Mouse (Mus musculus) heart, embryonic 11.5 days (tissue): ENCODE measurements around the gene Islr2. TPM values are rescaled to one million over a fixed set of nuclear protein-coding genes. Genes with fewer than 3 reads are reported as not detected.

Source experiments
- ATAC-seq: fragments of 200-750 bp; cut with Nextera tagmentation; replicated peaks from 2 replicates; pipeline ENCODE4 v1.8.0; 2017; ENCODE audit warnings: moderate library complexity; ENCODE audit not compliant: insufficient number of reproducible peaks, low FRiP score, low TSS enrichment
- H3K27ac ChIP-seq: fragments of 300-500 bp; sonication (generic); 2 replicates; pipeline ENCODE4 v1.5.1; 2014; ENCODE audit warnings: mild to moderate bottlenecking, low read depth, low read length
- H3K27me3 ChIP-seq: fragments of 300-500 bp; sonication (generic); 2 replicates; pipeline ENCODE4 v1.6.1; 2014; ENCODE audit warnings: mild to moderate bottlenecking, low read length, mixed read lengths; ENCODE audit not compliant: control insufficient read depth, insufficient read depth
- H3K36me3 ChIP-seq: fragments of 300-500 bp; sonication (generic); 2 replicates; pipeline ENCODE4 v1.6.1; 2014; ENCODE audit warnings: mild to moderate bottlenecking, low read length, moderate library complexity, mixed read lengths; ENCODE audit not compliant: control insufficient read depth, insufficient read depth
- H3K4me1 ChIP-seq: fragments of 300-500 bp; sonication (generic); 2 replicates; pipeline ENCODE4 v1.6.1; 2014; ENCODE audit warnings: low read length; ENCODE audit not compliant: control insufficient read depth, insufficient read depth
- H3K4me2 ChIP-seq: fragments of 300-500 bp; sonication (generic); 2 replicates; pipeline ENCODE4 v1.6.1; 2014; ENCODE audit warnings: mild to moderate bottlenecking, moderate library complexity
- H3K4me3 ChIP-seq: fragments of 300-500 bp; sonication (generic); 2 replicates; pipeline ENCODE4 v1.5.1; 2014; ENCODE audit warnings: low read depth, low read length
- H3K9ac ChIP-seq: fragments of 300-500 bp; sonication (generic); 2 replicates; pipeline ENCODE4 v1.6.1; 2014; ENCODE audit warnings: mild to moderate bottlenecking, low read depth, low read length, moderate library complexity
- H3K9me3 ChIP-seq: fragments of 300-500 bp; sonication (generic); replicated peaks from 2 replicates; pipeline ENCODE4 v1.6.1; 2016; ENCODE audit warnings: low read length; ENCODE audit not compliant: control insufficient read depth
- WGBS: fragments of 180-500 bp; shearing (Covaris S2); extraction: QIAGEN DNeasy Blood & Tissue Kit; methylation state at CpG from one replicate; pipeline ENCODE4 v1.1.7; 2014; ENCODE audit not compliant: insufficient replicate concordance; 5-methylcytosine and 5-hydroxymethylcytosine counted together
- microRNA-seq: library from miRNA; unstranded; fragments of <30 nt; microRNA quantifications from one replicate; pipeline ENCODE4, GENCODE M21; 2016; ENCODE audit warnings: borderline number of aligned reads
- polyA plus RNA-seq: library from polyadenylated mRNA; unstranded; fragments of >200 nt; fragmentation: Nextera tagmentation; extraction: Ambion mirVana; gene quantifications from 2 replicates; pipeline ENCODE4 v1.2.1, GENCODE M21; 2014

Islr2 gene
- polyA plus RNA-seq, 1 experiment from 2014 or later, result 0.19 TPM

DNA sequence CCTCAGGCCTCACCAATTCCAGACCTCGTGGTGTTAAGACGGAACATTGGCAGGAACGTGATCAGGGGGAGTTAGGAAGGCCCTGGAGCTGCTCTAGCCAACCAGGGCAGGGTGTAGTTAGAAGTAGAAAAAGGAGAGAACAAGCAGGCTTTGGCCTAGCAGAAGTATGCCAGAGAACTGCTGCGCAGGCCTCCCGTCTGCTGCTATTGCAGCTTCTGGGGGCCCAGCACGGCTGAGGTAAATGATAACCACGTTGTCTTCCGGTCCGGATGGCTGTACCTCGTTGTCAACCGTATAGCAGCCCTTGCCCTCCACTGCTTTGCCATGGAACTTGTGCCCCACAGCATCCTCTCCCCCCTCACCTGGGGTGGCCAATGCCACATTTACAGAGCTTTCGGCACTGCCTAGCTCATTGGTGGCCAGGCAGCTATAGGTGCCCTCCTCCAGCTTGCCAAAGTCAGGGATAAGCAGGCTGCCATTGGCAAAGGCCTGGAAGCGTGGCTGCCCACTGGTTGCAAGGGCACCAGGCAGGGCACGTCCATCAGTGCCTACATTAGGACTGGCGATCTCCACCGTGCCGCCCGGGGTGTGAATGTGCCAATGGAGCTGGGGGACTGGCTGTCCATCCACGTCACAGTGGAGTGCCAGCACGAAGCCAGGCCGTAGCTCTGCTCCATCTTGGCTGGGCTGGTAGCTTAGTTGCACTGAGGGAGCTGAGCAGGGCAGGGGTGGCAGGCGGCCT lies 47.1 kb downstream of the Islr2 start:
- Histone ChIP-seq H3K9ac (no peak overlapping the region), H3K9me3 (no peaks in the 10 kb centered on the region), H3K4me1 (peaks cover 36% of the 10 kb centered on the region), H3K4me2 (no peak overlapping the region), H3K27ac (no peak overlapping the region), H3K36me3 (no peaks in the 10 kb centered on the region), H3K4me3 (no peak overlapping the region), H3K27me3 (no peaks in the 10 kb centered on the region)
- no peak for ATAC-seq
- WGBS, result 78% methylated on average over 22 of the region's 22 CpGs

DNA sequence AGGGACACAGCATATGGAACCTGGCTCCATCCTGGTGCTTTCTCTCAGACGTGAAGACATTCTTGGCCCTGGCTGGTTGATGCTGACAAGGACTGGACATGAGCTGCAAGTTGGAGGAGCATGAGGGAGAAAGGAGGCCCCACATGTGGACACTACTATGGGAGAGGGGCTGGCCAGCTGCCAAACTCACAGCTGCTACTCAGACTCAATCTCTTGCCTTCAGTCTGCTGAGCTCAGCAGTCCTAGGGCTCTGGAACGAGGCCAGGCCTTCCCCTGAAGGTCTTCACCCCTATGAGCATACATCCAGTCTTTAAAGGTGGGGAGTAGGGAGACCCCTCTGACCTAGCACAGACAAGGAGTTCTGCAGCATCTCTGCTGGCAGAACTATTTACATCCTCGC lies 48.8 kb downstream of the Islr2 start:
- H3K9ac ChIP-seq, result no peak overlapping the region
- no peaks in the 10 kb centered on the region for H3K36me3 ChIP-seq
- WGBS, result 30% methylated on average over 3 of the region's 3 CpGs
- H3K4me3 ChIP-seq, result no peak overlapping the region
- no peaks in the 10 kb centered on the region for H3K27me3 ChIP-seq
- H3K27ac ChIP-seq, result no peak overlapping the region
- ATAC-seq, result 0 out of 2 replicates have a peak, but pooled peaks have one; percentile 37
- H3K4me2 ChIP-seq, result no peak overlapping the region
- no peaks in the 10 kb centered on the region for H3K9me3 ChIP-seq
- peaks cover 33% of the 10 kb centered on the region for H3K4me1 ChIP-seq

GRCm38 (mm10) chr9:58153095-58153494 lies 51.0 kb downstream of the Islr2 start:
- Histone ChIP-seq H3K4me3 (no peak overlapping the region), H3K4me1 (peaks cover 12% of the 10 kb centered on the region), H3K27me3 (no peaks in the 10 kb centered on the region; the same call in 1 of the 2 replicates), H3K27ac (no peak overlapping the region), H3K36me3 (no peaks in the 10 kb centered on the region), H3K9ac (no peak overlapping the region), H3K4me2 (no peak overlapping the region), H3K9me3 (no peaks in the 10 kb centered on the region)
- WGBS, result 61% methylated on average over 3 of the region's 3 CpGs
- no peak for ATAC-seq

- no peaks in the 10 kb centered on the region; the same call in 1 of the 2 replicates for H3K27me3 ChIP-seq
- WGBS, result 61% methylated on average over 4 of the region's 4 CpGs
- H3K9me3 ChIP-seq, result no peaks in the 10 kb centered on the region
- H3K4me1 ChIP-seq, result peaks cover 12% of the 10 kb centered on the region
- H3K27ac ChIP-seq, result no peak overlapping the region
- H3K36me3 ChIP-seq, result no peaks in the 10 kb centered on the region
- H3K4me2 ChIP-seq, result no peak overlapping the region
- no peak for ATAC-seq
- no peak overlapping the region for H3K4me3 ChIP-seq
- H3K9ac ChIP-seq, result no peak overlapping the region
These were observed 53.3 kb downstream of the Islr2 start for GRCm38 (mm10) chr9:58150733-58151361.

DNA sequence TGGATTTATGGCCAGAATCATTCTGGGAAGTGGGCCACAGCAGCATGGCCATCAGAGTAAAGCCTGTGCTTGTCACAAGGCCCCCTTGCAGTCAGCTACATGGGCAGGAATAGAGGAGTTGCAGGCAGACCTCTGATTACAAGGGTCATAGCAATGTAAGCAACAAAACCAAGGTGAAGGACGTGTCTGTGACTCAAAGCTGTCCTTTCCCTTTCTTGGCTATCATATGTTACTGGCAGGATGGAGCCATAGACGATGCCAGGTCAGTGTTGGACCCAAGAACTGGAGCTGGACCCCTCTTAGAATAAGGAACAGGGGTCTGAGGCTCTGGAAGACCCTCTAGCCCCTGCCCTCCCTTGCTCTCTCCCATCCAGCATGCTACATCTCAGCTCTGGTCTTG lies 55.3 kb downstream of the Islr2 start:
- ATAC-seq, result no peak
- Histone ChIP-seq H3K9ac (no peak overlapping the region), H3K4me3 (no peak overlapping the region), H3K27me3 (peaks cover 3% of the 10 kb centered on the region; the same call in 1 of the 2 replicates), H3K36me3 (no peaks in the 10 kb centered on the region), H3K9me3 (no peaks in the 10 kb centered on the region), H3K4me2 (no peak overlapping the region), H3K27ac (no peak overlapping the region), H3K4me1 (peaks cover 3% of the 10 kb centered on the region; the same call in 1 of the 2 replicates)
- WGBS, result 56% methylated on average over 2 of the region's 2 CpGs

Small RNA genes lying within 50 kb of the gene (microRNA-seq; reads per million reads assigned to microRNA genes)
- gene Mir6385, result not detected

Other genes with a start within 250 kb of the Islr2 start
- not detected in 2 replicates for gene Cyp11a1, start 197.9 kb downstream of the Islr2 start, polyA plus RNA-seq
- 3.4 and 4.0 TPM in 2 replicates for gene Stra6, start 140.5 kb downstream of the Islr2 start, polyA plus RNA-seq
- 0.37 TPM in 1 of 2 replicates, not detected in the other for gene Ccdc33, start 85.5 kb downstream of the Islr2 start, polyA plus RNA-seq
- gene Islr, start within 50 bp of the Islr2 start, polyA plus RNA-seq, result 5.5 and 6.2 TPM in 2 replicates
- gene Pml, start 45.5 kb upstream of the Islr2 start, polyA plus RNA-seq, result 13.5 and 15.5 TPM in 2 replicates
- gene Stoml1, start 48.8 kb upstream of the Islr2 start, polyA plus RNA-seq, result 19.4 and 22.2 TPM in 2 replicates
- 36.8 and 37.8 TPM in 2 replicates for gene Loxl1, start 108.9 kb upstream of the Islr2 start, polyA plus RNA-seq
- not detected in 2 replicates for gene Tbc1d21, start 166.1 kb upstream of the Islr2 start, polyA plus RNA-seq